Mouse (Mus musculus) urinary bladder, postnatal 10 days (tissue): ENCODE results near the gene Zdhhc11.

Experiments
- DNase-seq: peaks from one replicate; pipeline ENCODE4 v3.0.0; 2022; ENCODE audit warnings: low spot score

Zdhhc11 gene

GRCm38 (mm10) chr13:73963551-73963950, at the start of gene Zdhhc11:
Gene Zdhhc11 (plus strand): TSS chr13:73963851.
- DNase-seq, result no peak

GRCm38 (mm10) chr13:73932201-73932600, 31.4 kb upstream of the Zdhhc11 start:
- no peak for DNase-seq

- no peak for DNase-seq
Observed at GRCm38 (mm10) chr13:73936938-73937320, 26.7 kb upstream of the Zdhhc11 start.

DNA sequence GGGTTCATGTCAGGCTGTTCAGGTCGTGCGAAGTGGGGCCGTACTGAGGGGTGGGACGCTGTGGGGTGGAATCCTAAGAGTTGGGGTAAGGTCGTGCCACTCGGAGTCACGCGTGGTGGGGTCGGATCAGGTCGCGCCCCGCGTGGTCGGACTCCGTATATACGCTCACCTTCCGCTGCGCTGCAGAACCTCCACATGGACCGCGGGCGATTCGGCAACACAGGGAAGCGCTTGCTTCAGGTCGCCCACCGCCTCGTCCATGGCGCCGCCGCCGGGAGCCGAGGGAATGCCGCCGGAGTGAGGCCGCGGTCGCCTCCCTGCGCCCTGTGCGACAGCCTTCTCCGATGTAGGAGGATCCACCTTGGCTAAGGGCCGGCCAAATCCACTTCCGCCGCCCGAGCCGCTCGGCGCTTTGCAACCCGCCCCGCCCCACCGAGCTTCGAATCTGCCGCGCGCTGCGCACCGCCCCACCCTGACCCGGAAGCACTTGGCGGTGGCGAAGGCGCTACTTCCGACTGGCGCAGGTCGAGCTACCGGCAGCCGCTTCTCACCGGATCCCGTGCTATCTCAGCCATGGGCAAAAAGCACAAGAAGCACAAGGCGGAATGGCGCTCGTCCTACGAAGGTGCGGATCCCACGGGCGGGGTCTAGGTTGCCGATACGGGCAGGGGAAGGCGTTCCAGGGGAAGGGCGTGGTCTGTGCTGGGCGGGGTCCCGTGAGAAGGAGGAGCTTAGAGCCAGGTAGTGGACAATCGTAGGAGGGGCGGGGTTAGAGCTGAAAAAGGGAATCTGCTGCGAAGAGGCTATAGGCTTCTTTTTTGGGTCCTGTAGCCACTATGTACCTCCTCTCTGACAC, 26.1 kb upstream of the Zdhhc11 start, which contains the start of the genes Trip13 and Brd9:
Gene Trip13 (minus strand): TSS at position 464 of the 856 bp plus-strand sequence.
Gene Brd9 (plus strand): TSS at position 491 of the 856 bp plus-strand sequence.
- DNase-seq, result peak; percentile 76

GRCm38 (mm10) chr13:73938177-73938560, 25.5 kb upstream of the Zdhhc11 start:
- no peak for DNase-seq

DNA sequence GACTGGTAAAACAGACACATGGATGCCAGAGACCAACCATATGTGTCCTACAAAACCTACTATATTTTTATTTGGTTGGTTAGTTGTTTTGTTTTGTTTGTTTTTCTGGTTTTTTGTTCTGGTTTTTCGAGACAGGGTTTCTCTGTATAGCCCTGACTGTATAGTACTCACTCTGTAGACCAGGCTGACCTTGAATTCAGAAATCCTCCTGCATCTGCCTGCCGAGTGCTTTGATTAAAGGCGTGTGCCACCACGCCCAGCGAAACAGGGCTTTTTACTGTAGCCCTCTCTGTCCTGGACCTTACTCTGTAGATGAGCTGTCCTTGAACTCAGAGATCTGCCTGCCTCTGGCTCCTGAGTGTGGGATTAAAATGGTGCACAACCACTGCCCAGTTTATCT, 24.6 kb upstream of the Zdhhc11 start:
- DNase-seq, result no peak

- DNase-seq, result no peak
Observed at GRCm38 (mm10) chr13:73944606-73945005, 19.0 kb upstream of the Zdhhc11 start.

GRCm38 (mm10) chr13:73953551-73954130, 10.0 kb upstream of the Zdhhc11 start:
- no peak for DNase-seq

- no peak for DNase-seq
Observed at GRCm38 (mm10) chr13:73954666-73955065, 9.0 kb upstream of the Zdhhc11 start.

- no peak for DNase-seq
Observed at GRCm38 (mm10) chr13:73955531-73955930, 8.1 kb upstream of the Zdhhc11 start.

DNA sequence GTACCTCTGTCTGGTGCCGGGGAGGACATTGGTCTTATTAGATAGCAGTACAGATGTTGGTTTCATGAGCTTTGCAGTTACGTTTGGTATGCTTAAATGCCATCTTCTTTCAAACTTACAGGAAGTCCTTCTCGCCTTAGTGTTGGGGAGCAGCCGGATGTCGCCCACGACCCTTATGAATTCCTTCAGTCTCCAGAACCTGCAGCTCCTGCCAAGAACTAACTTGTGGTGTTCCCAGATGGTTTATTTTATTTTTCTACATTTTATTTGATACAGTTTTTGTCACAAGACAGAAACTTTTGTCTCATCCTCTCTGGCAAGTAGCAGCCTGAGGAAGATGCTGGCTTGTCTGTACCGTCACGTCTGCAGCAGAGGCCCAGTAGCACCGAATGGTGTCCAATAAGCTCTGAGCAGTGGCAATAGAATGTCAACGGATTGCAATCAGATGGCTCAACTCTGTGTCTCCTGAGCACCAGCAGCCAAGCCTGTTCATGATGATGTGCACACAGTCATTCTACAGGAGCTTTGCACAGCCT, 3.5 kb upstream of the Zdhhc11 start:
- no peak for DNase-seq

GRCm38 (mm10) chr13:73961177-73961576, 2.5 kb upstream of the Zdhhc11 start:
- DNase-seq, result no peak

GRCm38 (mm10) chr13:73970545-73971448, 7.1 kb downstream of the Zdhhc11 start:
- no peak for DNase-seq

DNA sequence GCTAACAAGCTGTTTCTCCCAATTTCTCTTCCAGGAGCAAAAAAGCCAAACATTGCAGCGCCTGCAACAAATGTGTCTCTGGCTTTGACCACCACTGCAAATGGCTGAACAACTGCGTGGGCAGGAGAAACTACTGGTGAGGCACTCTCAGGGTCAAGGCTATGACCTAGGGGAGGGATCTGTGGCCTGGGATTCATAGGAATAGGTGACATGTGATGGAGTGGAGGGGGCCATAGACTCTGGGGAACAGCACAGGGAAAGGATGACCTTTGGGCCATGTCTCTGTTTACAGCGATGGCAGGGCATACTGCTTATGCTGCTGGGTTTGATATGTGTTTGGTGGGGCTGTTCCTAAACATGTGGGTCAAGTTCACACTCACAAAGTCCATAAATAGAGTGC, 10.9 kb downstream of the Zdhhc11 start:
- DNase-seq, result no peak

GRCm38 (mm10) chr13:73976935-73977334, 13.3 kb downstream of the Zdhhc11 start:
- no peak for DNase-seq

DNA sequence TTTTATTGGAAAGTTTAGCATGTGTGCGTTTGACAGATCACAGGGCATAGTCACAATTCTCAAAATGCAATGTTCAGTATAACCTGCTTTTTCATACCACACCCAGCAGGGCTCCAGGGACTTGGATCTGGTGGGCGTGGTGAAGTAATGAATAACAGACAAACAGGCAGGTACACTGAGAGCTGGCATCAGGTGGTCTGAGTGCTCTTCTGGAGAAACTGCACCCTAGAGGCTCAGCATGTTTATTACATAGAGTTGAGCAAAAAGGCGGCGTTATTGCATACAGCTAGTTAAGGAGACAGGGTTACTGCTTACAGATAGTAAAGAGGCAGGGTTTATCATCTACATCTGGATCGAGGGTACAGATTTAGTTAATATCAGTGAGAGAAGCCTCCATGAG, 26.7 kb downstream of the Zdhhc11 start:
- no peak for DNase-seq

GRCm38 (mm10) chr13:73990761-73991160, 27.1 kb downstream of the Zdhhc11 start:
- DNase-seq, result no peak

GRCm38 (mm10) chr13:73991267-73991666, 27.6 kb downstream of the Zdhhc11 start:
- no peak for DNase-seq

- DNase-seq, result no peak
Observed at GRCm38 (mm10) chr13:73996456-73996855, 32.8 kb downstream of the Zdhhc11 start.

- DNase-seq, result no peak
Observed at GRCm38 (mm10) chr13:74000519-74000918, 36.9 kb downstream of the Zdhhc11 start.

- DNase-seq, result no peak
Observed at GRCm38 (mm10) chr13:74000961-74001360, 37.3 kb downstream of the Zdhhc11 start.

DNA sequence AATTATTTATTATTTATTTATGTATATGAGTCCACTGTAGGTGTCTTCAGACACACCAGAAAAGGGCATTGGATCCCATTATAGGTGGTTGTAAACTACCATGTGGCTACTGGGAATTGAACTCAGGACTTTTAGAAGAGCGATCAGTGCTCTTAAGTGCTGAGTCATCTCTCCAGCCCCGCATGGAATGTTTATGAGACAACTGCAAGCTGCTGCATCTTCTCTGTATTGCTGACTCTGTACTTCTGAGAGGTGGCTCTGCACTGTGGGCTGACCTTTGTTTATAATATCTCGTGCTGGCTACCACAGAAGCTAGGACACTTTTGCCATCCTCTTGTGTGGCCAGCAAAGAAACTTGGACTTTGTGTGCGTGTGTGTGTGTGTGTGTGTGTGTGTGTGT, 37.8 kb downstream of the Zdhhc11 start:
- no peak for DNase-seq
